In genomic region chr19:5567180-5567533, GRCm38 (mm10) we compare ENCODE assay signal across 8 mouse cellular contexts. TPM values are rescaled to one million over a fixed set of nuclear protein-coding genes. Genes with fewer than 3 reads are reported as not detected.
DNase-seq lines count a peak whose midpoint lies in the region; ATAC-seq and TF ChIP-seq lines count a peak whose summit lies in the region.

No protein-coding gene starts in this region.

- ATAC-seq in cerebellum, adult (ENCODE audit: insufficient number of reproducible peaks, low FRiP score, low TSS enrichment): peak; percentile 29; the same call in 1 of the 2 replicates
- ATAC-seq in limb, embryonic 12.5 days (ENCODE audit: insufficient number of reproducible peaks, insufficient read depth, low FRiP score, low TSS enrichment, low read depth): 0 out of 2 replicates have a peak, but pooled peaks have one; percentile 26
- ATAC-seq in stomach, embryonic 15.5 days (ENCODE audit: insufficient read depth, low FRiP score, low read depth): peak; percentile 19

- DNase-seq in cerebellum, adult 8-10 months: no peak
- DNase-seq in spleen, adult 2 months (ENCODE audit: low read depth in 1 of 2, low spot score in 2 of 2): no peak
- DNase-seq in spleen, postnatal 36 days (ENCODE audit: low spot score in 2 of 2): no peak
- DNase-seq in adrenal gland, adult 8-10 months: no peak
- DNase-seq in frontal cortex, adult 2 months (ENCODE audit: extremely low spot score in 1 of 2, low spot score in 1 of 2): no peak

- H3K27ac ChIP-seq in spleen, adult 2 months (ENCODE audit: insufficient read depth, low read length): peak overlapping the region; percentile 94
- peak overlapping the region; percentile 76 for H3K27ac ChIP-seq in limb, embryonic 12.5 days
- peak overlapping the region; percentile 97 for H3K27ac ChIP-seq in stomach, embryonic 15.5 days

- peaks cover 24% of the 10 kb centered on the region for H3K4me1 ChIP-seq in spleen, adult 2 months (ENCODE audit: control insufficient read depth, insufficient read depth, insufficient read length)
- H3K4me1 ChIP-seq in limb, embryonic 12.5 days (replicated peaks): peaks cover 24% of the 10 kb centered on the region
- peaks cover 25% of the 10 kb centered on the region for H3K4me1 ChIP-seq in stomach, embryonic 15.5 days

- H3K27me3 ChIP-seq in spleen, adult 2 months (ENCODE audit: control insufficient read depth, insufficient read depth, low read length): 0 out of 2 replicates have a peak, but pooled peaks cover 2% of the 10 kb centered on the region
- peaks cover 66% of the 10 kb centered on the region for H3K27me3 ChIP-seq in limb, embryonic 12.5 days
- peaks cover 1% of the 10 kb centered on the region for H3K27me3 ChIP-seq in stomach, embryonic 15.5 days (replicated peaks)

- H3K9ac ChIP-seq in limb, embryonic 12.5 days (replicated peaks): peak overlapping the region; percentile 66
- peak overlapping the region; percentile 80 for H3K9ac ChIP-seq in stomach, embryonic 15.5 days

- no peak for TF ChIP-seq POLR2A in spleen, adult 2 months (IDR thresholded peaks at IDR 0.05; ENCODE audit: low read depth, low read length)

- H3K4me3 ChIP-seq in spleen, adult 2 months (ENCODE audit: extremely low read depth, insufficient read depth, insufficient read length): peak overlapping the region; percentile 92
- peak overlapping the region; percentile 73 for H3K4me3 ChIP-seq in limb, embryonic 12.5 days (replicated peaks)
- peak overlapping the region; percentile 82 for H3K4me3 ChIP-seq in stomach, embryonic 15.5 days (replicated peaks)

- no peaks in the 10 kb centered on the region for H3K9me3 ChIP-seq in limb, embryonic 12.5 days
- no peaks in the 10 kb centered on the region for H3K9me3 ChIP-seq in stomach, embryonic 15.5 days

- peaks cover 21% of the 10 kb centered on the region for H3K36me3 ChIP-seq in spleen, adult 2 months (ENCODE audit: control insufficient read depth, insufficient read depth, low read length)
- H3K36me3 ChIP-seq in limb, embryonic 12.5 days: no peaks in the 10 kb centered on the region
- peaks cover 3% of the 10 kb centered on the region; the same call in 1 of the 2 replicates for H3K36me3 ChIP-seq in stomach, embryonic 15.5 days

- H3K4me2 ChIP-seq in limb, embryonic 12.5 days: peak overlapping the region; percentile 90
- peak overlapping the region; percentile 99 for H3K4me2 ChIP-seq in stomach, embryonic 15.5 days

- 2% methylated on average over 26 of the region's 26 CpGs for WGBS in spleen, adult 2 months
- WGBS in limb, embryonic 12.5 days: 4% methylated on average over 26 of the region's 26 CpGs
- WGBS in stomach, embryonic 15.5 days: 2% methylated on average over 26 of the region's 26 CpGs

- no peak for TF ChIP-seq CTCF in spleen, adult 2 months (IDR thresholded peaks at IDR 0.05; ENCODE audit: extremely low read depth, insufficient read depth, insufficient read length, insufficient replicate concordance)

RNA-seq across cellular contexts. Expression of gene Ap5b1, which starts 0.7 kb away (rescaled TPM):
- 18.6 and 25.0 TPM in 2 replicates for polyA plus RNA-seq in spleen, adult 2 months (2012; rRNA removed)
- 1.8 TPM in 2 replicates for polyA plus RNA-seq in limb, embryonic 12.5 days (2016; fragmentation: Nextera tagmentation; extraction: Ambion mirVana)
- 7.1 and 8.3 TPM in 2 replicates for polyA plus RNA-seq in stomach, embryonic 15.5 days (2015; fragmentation: Nextera tagmentation; extraction: Ambion mirVana)
- total RNA-seq in adrenal gland, adult 8-10 months (2022): 10 to 100 TPM; 10.8 to 15.7 (median 13.1) TPM
- 2.5 and 2.8 TPM in 2 replicates for polyA plus RNA-seq in frontal cortex, adult 2 months (2012; rRNA removed)

RNA-seq across cellular contexts. Expression of gene Ovol1, which starts 6.7 kb away (rescaled TPM):
- 0.05 TPM in 2 replicates for polyA plus RNA-seq in spleen, adult 2 months (2012; rRNA removed)
- polyA plus RNA-seq in limb, embryonic 12.5 days (2016; fragmentation: Nextera tagmentation; extraction: Ambion mirVana): 1.2 TPM in 2 replicates
- 14.6 and 17.8 TPM in 2 replicates for polyA plus RNA-seq in stomach, embryonic 15.5 days (2015; fragmentation: Nextera tagmentation; extraction: Ambion mirVana)
- not detected for total RNA-seq in adrenal gland, adult 8-10 months (2022)
- polyA plus RNA-seq in frontal cortex, adult 2 months (2012; rRNA removed): 0.04 TPM in 2 replicates

RNA-seq across cellular contexts. Expression of gene Rnaseh2c, which starts 34.5 kb away (rescaled TPM):
- 47.8 and 74.6 TPM in 2 replicates for polyA plus RNA-seq in spleen, adult 2 months (2012; rRNA removed)
- 171 and 193 TPM in 2 replicates for polyA plus RNA-seq in limb, embryonic 12.5 days (2016; fragmentation: Nextera tagmentation; extraction: Ambion mirVana)
- polyA plus RNA-seq in stomach, embryonic 15.5 days (2015; fragmentation: Nextera tagmentation; extraction: Ambion mirVana): 124 and 144 TPM in 2 replicates
- total RNA-seq in adrenal gland, adult 8-10 months (2022): 100 to 1,000 TPM; 123 to 156 (median 130) TPM
- 50.2 and 56.5 TPM in 2 replicates for polyA plus RNA-seq in frontal cortex, adult 2 months (2012; rRNA removed)

RNA-seq across cellular contexts. Expression of gene Kat5, which starts 42.9 kb away (rescaled TPM):
- 37.3 and 46.1 TPM in 2 replicates for polyA plus RNA-seq in spleen, adult 2 months (2012; rRNA removed)
- 56.3 and 60.1 TPM in 2 replicates for polyA plus RNA-seq in limb, embryonic 12.5 days (2016; fragmentation: Nextera tagmentation; extraction: Ambion mirVana)
- 42.2 and 49.1 TPM in 2 replicates for polyA plus RNA-seq in stomach, embryonic 15.5 days (2015; fragmentation: Nextera tagmentation; extraction: Ambion mirVana)
- total RNA-seq in adrenal gland, adult 8-10 months (2022): 10 to 100 TPM; 71.6 to 90.4 (median 76.6) TPM
- polyA plus RNA-seq in frontal cortex, adult 2 months (2012; rRNA removed): 109 and 111 TPM in 2 replicates

RNA-seq across cellular contexts. Expression of gene Snx32, which starts 56.8 kb away (rescaled TPM):
- polyA plus RNA-seq in spleen, adult 2 months (2012; rRNA removed): 10.8 and 12.2 TPM in 2 replicates
- polyA plus RNA-seq in limb, embryonic 12.5 days (2016; fragmentation: Nextera tagmentation; extraction: Ambion mirVana): 9.3 and 10.1 TPM in 2 replicates
- polyA plus RNA-seq in stomach, embryonic 15.5 days (2015; fragmentation: Nextera tagmentation; extraction: Ambion mirVana): 8.8 and 11.1 TPM in 2 replicates
- 10 to 100 TPM; 13.4 to 35.0 (median 23.9) TPM for total RNA-seq in adrenal gland, adult 8-10 months (2022)
- 152 and 164 TPM in 2 replicates for polyA plus RNA-seq in frontal cortex, adult 2 months (2012; rRNA removed)
